Mouse (Mus musculus) midbrain, embryonic 12.5 days (tissue): ENCODE measurements around the gene Rufy4. TPM values are rescaled to one million over a fixed set of nuclear protein-coding genes. Genes with fewer than 3 reads are reported as not detected.

Experiments
- ATAC-seq: fragments of 200-750 bp; cut with Nextera tagmentation; 2 replicates; pipeline ENCODE4 v1.8.0; 2017; ENCODE audit warnings: low read depth, moderate TSS enrichment, moderate library complexity; ENCODE audit not compliant: low FRiP score
- H3K27ac ChIP-seq: fragments of 300-500 bp; sonication (generic); replicated peaks from 2 replicates; pipeline ENCODE4 v1.5.1; 2016; ENCODE audit warnings: mild to moderate bottlenecking
- H3K27me3 ChIP-seq: fragments of 300-500 bp; sonication (generic); 2 replicates; pipeline ENCODE4 v1.6.1; 2016; ENCODE audit warnings: mild to moderate bottlenecking
- H3K36me3 ChIP-seq: fragments of 300-500 bp; sonication (generic); 2 replicates; pipeline ENCODE4 v1.6.1; 2016
- H3K4me1 ChIP-seq: fragments of 300-500 bp; sonication (generic); 2 replicates; pipeline ENCODE4 v1.6.1; 2016
- H3K4me2 ChIP-seq: fragments of 300-500 bp; sonication (generic); replicated peaks from 2 replicates; pipeline ENCODE4 v1.6.1; 2016; ENCODE audit warnings: mild to moderate bottlenecking, moderate library complexity
- H3K4me3 ChIP-seq: fragments of 300-500 bp; sonication (generic); 2 replicates; pipeline ENCODE4 v1.5.1; 2016; ENCODE audit warnings: mild to moderate bottlenecking
- H3K9ac ChIP-seq: fragments of 300-500 bp; sonication (generic); replicated peaks from 2 replicates; pipeline ENCODE4 v1.6.1; 2016; ENCODE audit warnings: mild to moderate bottlenecking, moderate library complexity
- H3K9me3 ChIP-seq: fragments of 300-500 bp; sonication (generic); 2 replicates; pipeline ENCODE4 v1.6.1; 2016; ENCODE audit warnings: mild to moderate bottlenecking
- WGBS: fragments of 180-500 bp; shearing (Covaris S2); methylation state at CpG from one replicate; pipeline ENCODE4 v1.1.7; 2016; 5-methylcytosine and 5-hydroxymethylcytosine counted together
- polyA plus RNA-seq: library from polyadenylated mRNA; unstranded; fragments of >200 nt; fragmentation: Nextera tagmentation; extraction: Ambion mirVana; gene quantifications from 2 replicates; pipeline ENCODE4 v1.2.1, GENCODE M21; 2016

Gene Rufy4
- 0.37 and 0.67 TPM in 2 replicates for polyA plus RNA-seq

DNA sequence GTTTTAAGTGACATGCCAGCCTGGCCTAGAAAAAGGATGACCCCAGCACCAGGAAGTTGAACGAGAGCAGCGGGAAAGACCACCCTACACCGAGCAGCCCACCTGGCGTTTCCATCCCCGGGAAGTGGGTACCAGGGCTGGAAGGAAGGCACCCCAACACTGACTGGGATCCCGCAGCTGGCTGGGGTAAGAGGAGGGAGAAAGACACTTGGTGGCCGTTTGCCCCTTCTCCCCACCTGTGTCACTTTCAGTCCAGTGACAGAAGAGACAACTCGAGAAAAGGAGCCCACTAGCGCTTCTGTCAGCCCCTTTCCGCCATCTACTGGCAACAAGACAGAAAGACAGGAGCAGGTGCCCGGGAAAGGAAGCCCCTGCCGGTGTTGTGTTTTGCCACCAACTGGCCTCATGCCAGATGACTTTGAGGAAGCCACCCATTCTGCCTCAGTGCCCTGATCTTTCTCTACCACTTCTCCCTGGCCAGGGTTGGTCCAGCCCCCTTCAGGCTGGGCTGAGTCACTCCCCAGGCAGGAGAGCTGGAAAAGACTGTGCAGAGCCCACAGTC, at the start of gene Rufy4:
TSS of gene Rufy4 (plus strand) at position 551 of the 562 bp plus-strand sequence.
- H3K4me1 ChIP-seq, result peaks cover 18% of the 10 kb centered on the region
- peak within 1 kb of the TSS; percentile 68 for H3K4me2 ChIP-seq
- no peak within 1 kb of the TSS for H3K27ac ChIP-seq
- peak within 1 kb of the TSS; percentile 54 for H3K4me3 ChIP-seq
- H3K27me3 ChIP-seq, result peaks cover 62% of the 10 kb centered on the region
- 0% methylated on average over 12 of the region's 12 CpGs for WGBS
- H3K9me3 ChIP-seq, result no peaks in the 10 kb centered on the region
- ATAC-seq, result peak; percentile 52
- H3K36me3 ChIP-seq, result no peaks in the 10 kb centered on the region
- peak within 1 kb of the TSS; percentile 60 for H3K9ac ChIP-seq

DNA sequence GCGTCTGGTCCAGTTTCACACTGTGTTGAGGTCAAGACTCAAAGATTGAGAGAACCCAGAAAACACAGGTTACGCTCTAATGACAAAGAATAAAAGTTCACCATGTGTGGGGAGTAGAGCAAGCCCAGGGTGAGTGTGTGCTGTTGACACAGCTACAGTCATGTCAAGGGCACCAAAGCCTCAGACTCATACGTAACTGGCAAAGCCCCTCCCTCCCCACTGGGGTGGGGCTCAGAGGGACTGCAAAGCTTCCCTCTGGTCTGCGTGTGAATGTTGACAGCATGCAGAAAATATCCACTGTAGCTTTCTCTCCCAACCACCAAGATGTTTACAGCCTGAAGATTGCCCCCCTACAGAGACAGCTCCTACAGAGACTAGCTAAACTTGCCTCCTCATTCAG, 49.1 kb upstream of the Rufy4 start:
- peaks cover under 1% of the 10 kb centered on the region; the same call in 1 of the 2 replicates for H3K27me3 ChIP-seq
- no peaks in the 10 kb centered on the region for H3K4me1 ChIP-seq
- H3K4me2 ChIP-seq, result no peak overlapping the region
- H3K4me3 ChIP-seq, result no peak overlapping the region
- no peak overlapping the region for H3K27ac ChIP-seq
- WGBS, result 88% methylated on average over 4 of the region's 4 CpGs
- H3K9me3 ChIP-seq, result no peaks in the 10 kb centered on the region
- H3K9ac ChIP-seq, result no peak overlapping the region
- no peak for ATAC-seq
- H3K36me3 ChIP-seq, result no peaks in the 10 kb centered on the region

DNA sequence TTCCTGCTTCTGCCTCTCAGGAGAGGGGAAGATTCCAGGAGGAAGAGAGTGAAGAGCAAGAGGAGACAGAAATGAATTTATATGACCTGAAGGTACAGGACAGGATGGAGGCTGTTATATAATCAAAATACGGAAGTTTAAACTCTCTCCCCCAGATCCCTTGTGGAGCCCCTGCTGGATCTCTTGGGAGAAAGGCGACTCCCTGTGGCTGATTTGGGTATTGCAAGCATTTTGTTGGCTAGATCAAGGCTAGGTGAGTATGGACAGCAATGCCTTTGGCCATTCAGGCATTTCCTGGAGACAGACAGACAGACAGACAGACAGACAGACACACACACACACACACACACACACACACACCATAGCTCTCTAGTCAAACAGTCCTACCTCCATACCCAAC, 48.0 kb upstream of the Rufy4 start:
- no peak overlapping the region for H3K9ac ChIP-seq
- WGBS, result 17% methylated on average over 2 of the region's 2 CpGs

DNA sequence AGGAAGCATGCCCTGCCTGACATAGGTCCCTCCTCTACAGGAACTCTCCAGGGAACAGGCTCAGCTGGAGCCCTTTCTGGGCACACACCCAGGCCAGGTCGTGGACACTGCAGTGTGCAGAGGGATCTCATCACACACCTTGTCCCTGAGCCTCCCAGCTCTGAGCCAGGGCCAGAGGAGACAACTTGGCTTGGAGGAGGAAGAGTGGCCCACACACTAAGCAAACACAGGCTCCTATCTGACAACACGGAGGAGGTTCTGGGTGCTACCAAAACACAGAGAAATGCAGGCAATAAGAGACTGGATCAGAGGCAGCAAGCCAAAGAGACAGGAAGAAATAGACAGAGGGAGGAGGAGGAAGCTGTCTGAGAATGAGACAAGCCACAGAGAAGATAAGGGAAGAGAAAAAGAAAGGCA, 43.8 kb upstream of the Rufy4 start:
- ATAC-seq, result no peak
- Histone ChIP-seq H3K27me3 (no peaks in the 10 kb centered on the region; the same call in 1 of the 2 replicates), H3K4me2 (no peak overlapping the region), H3K36me3 (no peaks in the 10 kb centered on the region), H3K9me3 (no peaks in the 10 kb centered on the region), H3K9ac (no peak overlapping the region), H3K4me1 (peaks cover 12% of the 10 kb centered on the region; the same call in 1 of the 2 replicates), H3K27ac (no peak overlapping the region), H3K4me3 (no peak overlapping the region)
- 53% methylated on average over 2 of the region's 2 CpGs for WGBS

More for the DNA sequence above, 48.0 kb upstream of the Rufy4 start:
- no peak overlapping the region for H3K4me3 ChIP-seq
- no peaks in the 10 kb centered on the region; the same call in 1 of the 2 replicates for H3K27me3 ChIP-seq
- H3K4me2 ChIP-seq, result no peak overlapping the region
- H3K27ac ChIP-seq, result no peak overlapping the region
- H3K36me3 ChIP-seq, result no peaks in the 10 kb centered on the region
- H3K4me1 ChIP-seq, result peaks cover 9% of the 10 kb centered on the region; the same call in 1 of the 2 replicates
- ATAC-seq, result no peak
- no peaks in the 10 kb centered on the region for H3K9me3 ChIP-seq

DNA sequence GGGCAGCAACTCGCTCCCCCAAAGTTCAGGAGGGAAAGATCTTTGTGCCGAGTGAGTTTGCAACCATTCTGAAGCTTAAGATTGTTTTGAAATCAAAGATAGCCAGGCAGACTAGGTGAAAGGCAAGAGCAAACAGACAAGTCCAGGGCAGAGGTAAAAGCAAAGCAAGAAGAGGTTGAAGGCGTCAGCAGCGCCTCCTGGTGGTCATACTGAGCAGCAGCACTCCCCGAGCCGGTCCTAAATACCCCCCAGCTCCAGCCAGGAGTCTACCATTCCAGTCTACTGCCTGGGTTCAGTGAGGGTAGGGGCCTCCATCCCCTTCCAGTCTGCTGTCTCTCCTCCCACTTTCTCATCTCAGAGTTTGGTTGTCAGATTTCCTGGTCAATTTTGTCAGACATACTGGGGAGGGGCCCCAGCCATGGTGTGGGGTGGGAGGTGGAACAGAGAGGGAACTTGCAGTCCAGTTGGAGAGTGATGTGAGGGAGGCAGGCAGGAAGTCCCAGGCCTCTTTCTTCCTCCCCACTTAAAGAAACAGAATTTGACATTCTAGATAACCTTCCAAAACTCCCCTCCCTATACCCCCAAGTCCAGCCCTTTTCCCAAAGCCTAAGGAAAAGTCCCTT, 42.4 kb upstream of the Rufy4 start:
- Histone ChIP-seq H3K27me3 (no peaks in the 10 kb centered on the region), H3K4me1 (peaks cover 12% of the 10 kb centered on the region; the same call in 1 of the 2 replicates), H3K27ac (no peak overlapping the region), H3K9ac (no peak overlapping the region), H3K4me3 (no peak overlapping the region), H3K4me2 (no peak overlapping the region), H3K9me3 (no peaks in the 10 kb centered on the region), H3K36me3 (no peaks in the 10 kb centered on the region)
- no peak for ATAC-seq
- 12% methylated on average over 6 of the region's 6 CpGs for WGBS

DNA sequence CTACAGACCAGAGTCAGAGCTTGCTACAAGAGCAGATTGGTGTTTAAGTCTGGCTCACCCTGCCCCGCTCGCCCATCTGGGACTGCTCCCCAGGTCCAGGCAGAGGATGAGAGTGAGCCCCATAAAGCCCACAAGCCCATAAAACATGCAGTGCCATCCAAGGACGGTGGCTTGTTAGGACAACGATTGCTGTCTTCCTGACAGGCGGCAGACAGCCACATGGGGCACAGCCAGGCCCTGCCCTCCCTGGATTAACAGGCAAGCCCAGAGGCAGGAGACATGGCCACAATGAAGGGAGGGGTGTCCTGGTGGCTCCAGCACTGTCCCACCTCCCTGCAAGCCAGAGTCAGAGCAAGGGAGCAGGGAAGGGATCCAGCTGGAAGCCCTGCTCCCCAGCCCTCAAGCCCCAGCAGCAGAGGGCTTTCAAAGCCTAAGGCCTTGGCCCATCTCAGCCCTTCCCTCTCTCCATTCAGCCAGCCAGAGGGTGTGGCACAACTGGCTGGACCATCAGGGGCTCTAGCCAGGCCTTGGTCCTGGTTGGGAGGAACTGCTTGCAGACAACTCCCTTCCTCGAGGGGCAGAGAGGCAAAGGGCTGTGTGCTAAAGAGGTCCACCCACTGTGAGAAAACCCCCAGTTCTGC, 41.2 kb upstream of the Rufy4 start:
- no peak for ATAC-seq
- no peak overlapping the region for H3K9ac ChIP-seq
- H3K27ac ChIP-seq, result no peak overlapping the region
- no peaks in the 10 kb centered on the region for H3K27me3 ChIP-seq
- no peaks in the 10 kb centered on the region for H3K36me3 ChIP-seq
- 71% methylated on average over 6 of the region's 6 CpGs for WGBS
- H3K4me3 ChIP-seq, result no peak overlapping the region
- H3K9me3 ChIP-seq, result no peaks in the 10 kb centered on the region
- H3K4me1 ChIP-seq, result peaks cover 12% of the 10 kb centered on the region; the same call in 1 of the 2 replicates
- H3K4me2 ChIP-seq, result no peak overlapping the region

DNA sequence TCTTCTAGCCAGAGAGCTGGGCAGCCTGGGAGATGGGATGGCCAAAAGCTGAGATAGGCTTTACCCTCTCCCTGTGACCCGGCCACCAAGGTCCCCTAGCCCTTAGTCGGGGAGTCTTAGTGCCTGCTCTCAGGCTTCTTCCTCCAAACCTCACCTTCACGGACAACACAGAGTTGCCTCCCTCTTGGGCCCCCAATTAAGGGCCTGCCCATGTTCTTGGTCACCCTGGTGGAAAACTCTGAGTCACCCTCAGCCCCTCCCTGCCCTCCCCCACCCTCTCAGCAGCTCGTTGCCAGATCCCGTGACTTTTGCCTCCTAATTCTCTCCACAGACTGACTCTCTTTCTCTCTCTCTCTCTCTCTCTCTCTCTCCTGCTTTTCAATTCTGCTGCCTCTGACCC, 40.6 kb upstream of the Rufy4 start:
- no peak overlapping the region for H3K4me3 ChIP-seq
- H3K36me3 ChIP-seq, result no peaks in the 10 kb centered on the region
- 0 out of 2 replicates have a peak overlapping the region, but pooled peaks have one; percentile 15 for H3K9ac ChIP-seq
- no peak overlapping the region for H3K27ac ChIP-seq
- H3K4me2 ChIP-seq, result no peak overlapping the region
- H3K4me1 ChIP-seq, result peaks cover 12% of the 10 kb centered on the region; the same call in 1 of the 2 replicates
- 52% methylated on average over 5 of the region's 5 CpGs for WGBS
- H3K9me3 ChIP-seq, result no peaks in the 10 kb centered on the region
- no peaks in the 10 kb centered on the region for H3K27me3 ChIP-seq
- ATAC-seq, result no peak

DNA sequence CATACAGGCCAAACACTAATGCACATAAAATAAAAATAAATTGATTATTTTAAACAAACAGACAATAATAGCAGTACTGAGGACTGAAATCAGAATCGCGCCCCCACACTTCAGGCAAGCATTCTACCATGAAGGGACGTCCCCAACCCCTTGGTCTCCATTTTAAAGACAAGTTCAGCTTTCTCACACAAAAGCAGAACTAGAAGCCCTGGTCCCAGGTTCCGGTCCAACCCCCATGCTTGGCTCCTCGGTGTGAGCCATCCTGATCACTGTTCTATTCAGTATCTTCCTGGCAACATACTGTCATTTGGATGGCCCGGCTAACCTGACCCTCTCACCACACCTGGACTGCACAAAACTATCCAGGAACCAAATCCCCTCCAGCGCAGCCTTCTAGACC, 39.8 kb upstream of the Rufy4 start:
- H3K27ac ChIP-seq, result no peak overlapping the region
- WGBS, result 87% methylated on average over 7 of the region's 7 CpGs
- no peak overlapping the region for H3K4me3 ChIP-seq
- no peaks in the 10 kb centered on the region for H3K27me3 ChIP-seq
- no peaks in the 10 kb centered on the region for H3K9me3 ChIP-seq
- no peak overlapping the region for H3K4me2 ChIP-seq
- no peak overlapping the region for H3K9ac ChIP-seq
- no peaks in the 10 kb centered on the region for H3K36me3 ChIP-seq
- H3K4me1 ChIP-seq, result peaks cover 12% of the 10 kb centered on the region; the same call in 1 of the 2 replicates
- ATAC-seq, result no peak

DNA sequence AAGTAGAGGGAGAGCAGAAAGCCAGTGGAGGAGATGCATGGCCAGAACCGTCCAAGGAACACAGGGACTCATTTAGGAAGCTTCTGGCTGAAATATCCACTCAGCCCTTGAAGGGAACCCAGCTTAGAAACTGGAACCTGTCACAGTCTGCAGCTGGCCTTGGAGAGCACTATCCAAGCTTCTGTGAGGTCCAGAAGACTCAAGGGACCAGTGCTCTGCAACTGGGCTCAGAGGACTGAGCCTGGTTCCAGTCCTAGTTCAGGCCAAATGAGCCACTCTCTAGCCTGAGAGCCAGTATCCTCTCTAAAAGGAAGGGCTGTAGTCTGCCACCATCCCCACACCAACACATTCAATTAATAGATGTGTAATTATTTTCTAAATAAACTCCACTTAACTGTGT, 36.8 kb upstream of the Rufy4 start:
- Histone ChIP-seq H3K36me3 (no peaks in the 10 kb centered on the region), H3K27ac (no peak overlapping the region), H3K27me3 (peaks cover 7% of the 10 kb centered on the region; the same call in 1 of the 2 replicates), H3K4me2 (no peak overlapping the region), H3K4me1 (peaks cover 19% of the 10 kb centered on the region), H3K4me3 (no peak overlapping the region), H3K9ac (no peak overlapping the region), H3K9me3 (no peaks in the 10 kb centered on the region)
- WGBS, result 69% methylated on average over 1 of the region's 1 CpGs
- ATAC-seq, result no peak

DNA sequence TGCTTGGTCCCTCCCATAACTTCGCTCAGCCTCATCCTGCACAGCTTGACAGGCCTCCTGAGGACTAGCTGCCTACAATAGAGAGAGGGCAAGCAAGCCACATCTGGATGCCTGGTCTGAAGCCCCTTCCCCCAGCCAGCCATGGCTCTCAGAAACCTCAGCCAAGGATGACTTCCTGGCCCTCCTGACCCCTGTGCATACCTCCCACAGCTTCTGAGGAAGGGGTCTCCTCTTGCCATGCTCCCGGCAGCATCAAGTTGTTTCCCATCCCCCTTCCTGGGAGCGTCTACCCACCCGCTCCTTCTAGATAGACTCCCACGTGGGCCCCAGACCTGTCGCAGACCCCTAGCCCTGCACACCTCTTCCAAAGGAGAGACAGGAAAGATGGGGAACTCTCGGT, 35.0 kb upstream of the Rufy4 start:
- 0 out of 2 replicates have a peak overlapping the region, but pooled peaks have one; percentile 4 for H3K4me3 ChIP-seq
- no peak for ATAC-seq
- peaks cover 25% of the 10 kb centered on the region for H3K4me1 ChIP-seq
- H3K27me3 ChIP-seq, result peaks cover 11% of the 10 kb centered on the region; the same call in 1 of the 2 replicates
- no peaks in the 10 kb centered on the region for H3K9me3 ChIP-seq
- H3K9ac ChIP-seq, result no peak overlapping the region
- H3K4me2 ChIP-seq, result peak overlapping the region; percentile 1; the same call in 1 of the 2 replicates
- WGBS, result 56% methylated on average over 7 of the region's 7 CpGs
- no peak overlapping the region for H3K27ac ChIP-seq
- no peaks in the 10 kb centered on the region for H3K36me3 ChIP-seq

DNA sequence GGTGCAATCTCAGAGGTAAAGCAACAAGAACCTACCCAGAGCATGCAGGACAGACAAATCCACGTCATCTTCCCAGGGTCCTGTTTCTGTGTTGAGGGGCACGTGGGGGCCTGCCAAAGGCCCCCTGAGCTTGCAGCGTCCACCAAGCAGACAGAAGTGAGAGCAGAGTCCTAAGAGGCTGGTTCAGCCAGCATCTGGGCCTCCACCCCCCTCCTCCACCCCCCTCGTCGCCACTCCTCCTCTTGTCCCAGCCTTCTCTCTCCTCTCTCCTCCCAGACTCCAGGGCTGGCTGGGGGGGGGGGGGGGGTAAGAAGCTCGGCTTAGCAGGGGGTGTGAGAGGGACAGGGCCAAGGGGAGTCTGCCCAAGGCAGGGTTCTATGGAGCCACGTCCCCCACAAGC, 34.2 kb upstream of the Rufy4 start:
- 0 out of 2 replicates have a peak overlapping the region, but pooled peaks have one; percentile 25 for H3K27ac ChIP-seq
- H3K4me3 ChIP-seq, result no peak overlapping the region
- peak overlapping the region; percentile 24; the same call in 1 of the 2 replicates for H3K9ac ChIP-seq
- peak overlapping the region; percentile 1; the same call in 1 of the 2 replicates for H3K4me2 ChIP-seq
- no peak for ATAC-seq
- H3K36me3 ChIP-seq, result no peaks in the 10 kb centered on the region
- H3K9me3 ChIP-seq, result no peaks in the 10 kb centered on the region
- 19% methylated on average over 7 of the region's 7 CpGs for WGBS
- H3K27me3 ChIP-seq, result peaks cover 19% of the 10 kb centered on the region
- peaks cover 25% of the 10 kb centered on the region for H3K4me1 ChIP-seq
